Mouse (Mus musculus) skeletal muscle tissue, adult 2 months (tissue): ENCODE data around the gene Tax1bp1.

ENCODE experiments used
- DNase-seq: peaks from one replicate; pipeline ENCODE4 v3.0.0-alpha.2; 2012; ENCODE audit warnings: low read depth, low spot score

Gene Tax1bp1

GRCm38 (mm10) chr6:52705280-52705679, 8.2 kb upstream of the Tax1bp1 start:
- DNase-seq, result no peak

GRCm38 (mm10) chr6:52707815-52708214, 5.7 kb upstream of the Tax1bp1 start:
- DNase-seq, result no peak

GRCm38 (mm10) chr6:52712563-52712962, 966 bp upstream of the Tax1bp1 start:
- no peak for DNase-seq

- DNase-seq, result peak; percentile 39
These were observed 474 bp downstream of the Tax1bp1 start for GRCm38 (mm10) chr6:52713897-52714509.

- DNase-seq, result no peak
These were observed 4.1 kb downstream of the Tax1bp1 start for GRCm38 (mm10) chr6:52717493-52718192.

GRCm38 (mm10) chr6:52724805-52725439, 11.4 kb downstream of the Tax1bp1 start:
- DNase-seq, result peak; percentile 30

GRCm38 (mm10) chr6:52730338-52730737, 16.8 kb downstream of the Tax1bp1 start:
- no peak for DNase-seq

- no peak for DNase-seq
These were observed 21.1 kb downstream of the Tax1bp1 start for GRCm38 (mm10) chr6:52734630-52735029.

- no peak for DNase-seq
These were observed 39.3 kb downstream of the Tax1bp1 start for GRCm38 (mm10) chr6:52752832-52753231.

- DNase-seq, result no peak
These were observed 51.7 kb downstream of the Tax1bp1 start for GRCm38 (mm10) chr6:52765206-52765605.

- DNase-seq, result no peak
These were observed 57.3 kb downstream of the Tax1bp1 start for GRCm38 (mm10) chr6:52770789-52771188.

GRCm38 (mm10) chr6:52773132-52773531, 59.6 kb downstream of the Tax1bp1 start:
- DNase-seq, result no peak

- DNase-seq, result no peak
These were observed 61.8 kb downstream of the Tax1bp1 start for GRCm38 (mm10) chr6:52775350-52775749.

GRCm38 (mm10) chr6:52775956-52776355, 62.4 kb downstream of the Tax1bp1 start:
- no peak for DNase-seq

- DNase-seq, result no peak
These were observed 63.5 kb downstream of the Tax1bp1 start for GRCm38 (mm10) chr6:52777034-52777433.

- DNase-seq, result no peak
These were observed 65.0 kb downstream of the Tax1bp1 start for GRCm38 (mm10) chr6:52778523-52778922.

GRCm38 (mm10) chr6:52779546-52779945, 66.0 kb downstream of the Tax1bp1 start:
- DNase-seq, result no peak

GRCm38 (mm10) chr6:52790316-52790715, 76.8 kb downstream of the Tax1bp1 start:
- DNase-seq, result no peak

- DNase-seq, result no peak
These were observed 77.3 kb downstream of the Tax1bp1 start for GRCm38 (mm10) chr6:52790781-52791180.

GRCm38 (mm10) chr6:52792455-52792854, 78.9 kb downstream of the Tax1bp1 start:
- DNase-seq, result no peak

- no peak for DNase-seq
These were observed 81.7 kb downstream of the Tax1bp1 start for GRCm38 (mm10) chr6:52795029-52795841.

- peak; percentile 12 for DNase-seq
These were observed 82.6 kb downstream of the Tax1bp1 start for GRCm38 (mm10) chr6:52796035-52796598.
